ENCODE assay signal across 7 mouse cellular contexts in the genomic region with DNA sequence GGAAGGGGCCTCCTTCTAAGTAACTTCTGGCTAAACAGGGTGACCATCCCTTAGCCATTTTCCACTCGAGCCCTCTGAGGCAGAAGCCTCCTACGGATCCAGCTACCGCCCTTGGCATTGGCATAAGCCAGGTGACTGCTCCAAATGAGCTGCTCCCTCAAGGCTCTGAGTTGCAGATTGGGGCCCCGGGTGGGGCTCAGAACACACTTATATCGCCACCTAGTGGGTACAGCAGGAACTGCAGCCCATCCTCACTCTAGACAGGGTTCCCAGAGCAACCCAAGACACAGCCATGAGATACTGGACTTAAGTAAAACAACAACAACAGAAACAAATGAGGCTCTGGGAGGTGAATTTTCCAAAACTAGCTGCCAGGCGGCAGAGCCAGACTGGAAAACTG. TPM values are rescaled to one million over a fixed set of nuclear protein-coding genes. Genes with fewer than 3 reads are reported as not detected.
DNase-seq lines count a peak whose midpoint lies in the region; ATAC-seq lines count a peak whose summit lies in the region.

No protein-coding gene starts in this region.

- H3K27me3 ChIP-seq in midbrain, embryonic 13.5 days: no peaks in the 10 kb centered on the region; the same call in 1 of the 2 replicates

- no peak overlapping the region for H3K4me3 ChIP-seq in midbrain, embryonic 13.5 days (replicated peaks)

- H3K27ac ChIP-seq in midbrain, embryonic 13.5 days: no peak overlapping the region

- 4% methylated on average over 6 of the region's 6 CpGs for WGBS in midbrain, embryonic 13.5 days

- H3K4me2 ChIP-seq in midbrain, embryonic 13.5 days (replicated peaks): peak overlapping the region; percentile 25; the same call in 1 of the 2 replicates

- no peaks in the 10 kb centered on the region for H3K36me3 ChIP-seq in midbrain, embryonic 13.5 days

- no peaks in the 10 kb centered on the region for H3K4me1 ChIP-seq in midbrain, embryonic 13.5 days (replicated peaks)

- DNase-seq in adrenal gland, adult 2 months: peak; percentile 80
- DNase-seq in embryo, embryonic 11 days: peak; percentile 86
- peak; percentile 67 for DNase-seq in kidney, adult 11 months
- peak; percentile 82 for DNase-seq in left cerebral cortex, postnatal 4 days
- peak; percentile 53 for DNase-seq in spleen, adult 12 weeks (ENCODE audit: low spot score)

- H3K9ac ChIP-seq in midbrain, embryonic 13.5 days (replicated peaks): no peak overlapping the region

- no peaks in the 10 kb centered on the region for H3K9me3 ChIP-seq in midbrain, embryonic 13.5 days

- intact Hi-C loops in left cerebral cortex, postnatal 4 days (cut with DNase I): no loop called here

- ATAC-seq in granulocyte monocyte progenitor cell, adult 5-6 weeks (replicated peaks; ENCODE audit: poor library complexity, severe bottlenecking): peak; percentile 72
- peak; percentile 77 for ATAC-seq in midbrain, embryonic 13.5 days

RNA-seq across cellular contexts. Expression of gene Srp9, which starts 15.8 kb away (rescaled TPM):
- 10 to 100 TPM; 46.4 to 64.9 TPM for total RNA-seq in adrenal gland, adult 2 months (2021)
- polyA plus RNA-seq in adrenal gland, adult 2 months (2012; rRNA removed): 22.7 and 29.6 TPM in 2 replicates
- total RNA-seq in granulocyte monocyte progenitor cell, adult 5-6 weeks (2014; fragmentation: Nextera tagmentation): 147 and 167 TPM in 2 replicates
- 168 and 203 TPM in 2 replicates for total RNA-seq in granulocyte monocyte progenitor cell, adult 5-6 weeks (2017)
- 10 to 100 TPM; 46.2 to 46.6 TPM for total RNA-seq in left cerebral cortex, postnatal 4 days (2021)
- polyA plus RNA-seq in midbrain, embryonic 13.5 days (2015; fragmentation: Nextera tagmentation; extraction: Ambion mirVana): 135 and 142 TPM in 2 replicates

RNA-seq across cellular contexts. Expression of gene Vmn1r1, which starts 23.9 kb away (rescaled TPM):
- not detected for total RNA-seq in adrenal gland, adult 2 months (2021)
- not detected in 2 replicates for polyA plus RNA-seq in adrenal gland, adult 2 months (2012; rRNA removed)
- total RNA-seq in granulocyte monocyte progenitor cell, adult 5-6 weeks (2014; fragmentation: Nextera tagmentation): not detected in 2 replicates
- not detected in 2 replicates for total RNA-seq in granulocyte monocyte progenitor cell, adult 5-6 weeks (2017)
- not detected for total RNA-seq in left cerebral cortex, postnatal 4 days (2021)
- not detected in 2 replicates for polyA plus RNA-seq in midbrain, embryonic 13.5 days (2015; fragmentation: Nextera tagmentation; extraction: Ambion mirVana)
